Mouse (Mus musculus) neural tube, embryonic 10.5 days (tissue): Measurements from ENCODE around the gene Slit1.

Source experiments
- DNase-seq: peaks from one replicate; pipeline ENCODE4 v3.0.0-alpha.2; 2017; ENCODE audit warnings: low spot score; ENCODE audit errors: extremely low spot score

Slit1 gene

GRCm38 (mm10) chr19:41600647-41601046 lies 142.8 kb downstream of the Slit1 start:
- no peak for DNase-seq

- DNase-seq: no peak
These were observed 146.1 kb downstream of the Slit1 start for GRCm38 (mm10) chr19:41597170-41597894.

- DNase-seq: no peak
These were observed 151.7 kb downstream of the Slit1 start for GRCm38 (mm10) chr19:41591808-41592207.

- DNase-seq: no peak
These were observed 153.8 kb downstream of the Slit1 start for GRCm38 (mm10) chr19:41589681-41590080.

GRCm38 (mm10) chr19:41589026-41589425 lies 154.4 kb downstream of the Slit1 start:
- DNase-seq: no peak

- no peak for DNase-seq
These were observed 155.8 kb downstream of the Slit1 start for GRCm38 (mm10) chr19:41587431-41588222.

GRCm38 (mm10) chr19:41586752-41587151 lies 156.7 kb downstream of the Slit1 start:
- no peak for DNase-seq

GRCm38 (mm10) chr19:41582918-41583514 lies 160.4 kb downstream of the Slit1 start:
- DNase-seq: no peak

GRCm38 (mm10) chr19:41581706-41582420 lies 161.6 kb downstream of the Slit1 start, which contains the start of gene Gm340:
Gene Gm340, plus strand, starts transcription at chr19:41582370.
- DNase-seq: no peak

- no peak for DNase-seq
These were observed 164.0 kb downstream of the Slit1 start for GRCm38 (mm10) chr19:41579311-41579920.

- DNase-seq: no peak
These were observed 165.9 kb downstream of the Slit1 start for GRCm38 (mm10) chr19:41577576-41577975.

- DNase-seq: no peak
These were observed 169.8 kb downstream of the Slit1 start for GRCm38 (mm10) chr19:41573700-41574099.

GRCm38 (mm10) chr19:41568791-41569190 lies 174.7 kb downstream of the Slit1 start:
- no peak for DNase-seq

GRCm38 (mm10) chr19:41560856-41561255 lies 182.6 kb downstream of the Slit1 start:
- DNase-seq: no peak

- DNase-seq: no peak
These were observed 184.5 kb downstream of the Slit1 start for GRCm38 (mm10) chr19:41558891-41559486.

- DNase-seq: no peak
These were observed 186.0 kb downstream of the Slit1 start for GRCm38 (mm10) chr19:41557491-41557890.

GRCm38 (mm10) chr19:41556981-41557380 lies 186.5 kb downstream of the Slit1 start:
- no peak for DNase-seq
